Mouse (Mus musculus) bone marrow macrophage, adult 2 months (primary cell): ENCODE data around the gene Gm11444. TPM values are rescaled to one million over a fixed set of nuclear protein-coding genes. Genes with fewer than 3 reads are reported as not detected.

Experiments
- H3K27ac ChIP-seq: 2 replicates; pipeline ENCODE4 v1.5.1; 2012; ENCODE audit warnings: low read depth, low read length; ENCODE audit not compliant: insufficient read depth
- H3K4me1 ChIP-seq: 2 replicates; pipeline ENCODE4 v1.6.1; 2012; ENCODE audit warnings: low read length; ENCODE audit not compliant: control insufficient read depth, insufficient read depth
- H3K4me3 ChIP-seq: 2 replicates; pipeline ENCODE4 v1.5.1; 2012; ENCODE audit warnings: mild to moderate bottlenecking, low read length, moderate library complexity; ENCODE audit not compliant: insufficient read depth
- CTCF ChIP-seq: IDR thresholded peaks from 2 replicates; pipeline ENCODE4 v1.5.1; 2012; ENCODE audit warnings: low read depth, mild to moderate bottlenecking, low read length, moderate library complexity
- POLR2A ChIP-seq: IDR thresholded peaks from 2 replicates; pipeline ENCODE4 v1.6.1; 2012; ENCODE audit warnings: mild to moderate bottlenecking, low read depth, low read length, borderline replicate concordance
- polyA plus RNA-seq: library from polyadenylated mRNA; stranded (reverse); fragments of >200 nt; gene quantifications from 2 replicates; pipeline ENCODE4 v1.2.4, GENCODE M21; 2012; ENCODE audit not compliant: missing spikeins, insufficient read depth, insufficient read length

The Gm11444 gene
- polyA plus RNA-seq, 1 experiment: not detected

- no peak for TF ChIP-seq CTCF
- TF ChIP-seq POLR2A: no peak
Measured at GRCm38 (mm10) chr11:85876059-85876788, 26.1 kb upstream of the Gm11444 start.

GRCm38 (mm10) chr11:85864363-85864762 is 14.2 kb upstream of the Gm11444 start:
- Histone ChIP-seq H3K4me1 (no peaks in the 10 kb centered on the region), H3K27ac (no peak overlapping the region), H3K4me3 (no peak overlapping the region)
- TF ChIP-seq CTCF (peak; percentile 70), POLR2A (no peak)

More at GRCm38 (mm10) chr11:85876059-85876788, 26.1 kb upstream of the Gm11444 start:
- Histone ChIP-seq H3K27ac (no peak overlapping the region), H3K4me1 (no peaks in the 10 kb centered on the region), H3K4me3 (no peak overlapping the region)

GRCm38 (mm10) chr11:85857997-85858698 is 8.0 kb upstream of the Gm11444 start:
- no peak overlapping the region for H3K27ac ChIP-seq
- TF ChIP-seq POLR2A: no peak
- TF ChIP-seq CTCF: no peak
- no peaks in the 10 kb centered on the region for H3K4me1 ChIP-seq
- no peak overlapping the region for H3K4me3 ChIP-seq

- Histone ChIP-seq H3K4me3 (no peak overlapping the region), H3K4me1 (no peaks in the 10 kb centered on the region), H3K27ac (no peak overlapping the region)
Measured at GRCm38 (mm10) chr11:85850758-85851157, 625 bp upstream of the Gm11444 start.

GRCm38 (mm10) chr11:85849037-85849436 is 1.1 kb downstream of the Gm11444 start:
- peak; percentile 69 for TF ChIP-seq CTCF
- no peak for TF ChIP-seq POLR2A

More at GRCm38 (mm10) chr11:85850758-85851157, 625 bp upstream of the Gm11444 start:
- TF ChIP-seq CTCF: peak; percentile 42
- no peak for TF ChIP-seq POLR2A

GRCm38 (mm10) chr11:85846509-85846908 is 3.6 kb downstream of the Gm11444 start:
- Histone ChIP-seq H3K4me3 (no peak overlapping the region), H3K4me1 (peaks cover 5% of the 10 kb centered on the region), H3K27ac (no peak overlapping the region)
- TF ChIP-seq POLR2A (no peak), CTCF (no peak)

More at GRCm38 (mm10) chr11:85849037-85849436, 1.1 kb downstream of the Gm11444 start:
- Histone ChIP-seq H3K4me1 (no peaks in the 10 kb centered on the region), H3K4me3 (no peak overlapping the region), H3K27ac (no peak overlapping the region)

GRCm38 (mm10) chr11:85845921-85846320 is 4.2 kb downstream of the Gm11444 start:
- H3K4me1 ChIP-seq: peaks cover 7% of the 10 kb centered on the region
- TF ChIP-seq CTCF: no peak
- no peak for TF ChIP-seq POLR2A
- no peak overlapping the region for H3K4me3 ChIP-seq
- H3K27ac ChIP-seq: no peak overlapping the region

GRCm38 (mm10) chr11:85844971-85845370 is 5.2 kb downstream of the Gm11444 start:
- Histone ChIP-seq H3K4me1 (peaks cover 7% of the 10 kb centered on the region), H3K4me3 (no peak overlapping the region)
- TF ChIP-seq POLR2A: no peak
- TF ChIP-seq CTCF: no peak

GRCm38 (mm10) chr11:85844144-85844965 is 5.8 kb downstream of the Gm11444 start:
- no peak overlapping the region for H3K27ac ChIP-seq
- TF ChIP-seq POLR2A (no peak), CTCF (peak; percentile 51)
- peaks cover 7% of the 10 kb centered on the region for H3K4me1 ChIP-seq
- peak overlapping the region; percentile 70 for H3K4me3 ChIP-seq

More at GRCm38 (mm10) chr11:85844971-85845370, 5.2 kb downstream of the Gm11444 start:
- no peak overlapping the region for H3K27ac ChIP-seq

- Histone ChIP-seq H3K4me3 (peak overlapping the region; percentile 70), H3K4me1 (peaks cover 7% of the 10 kb centered on the region), H3K27ac (no peak overlapping the region)
- TF ChIP-seq CTCF (peak; percentile 68; the same call in 1 of the 2 replicates), POLR2A (no peak)
Measured at GRCm38 (mm10) chr11:85843347-85843692, 6.8 kb downstream of the Gm11444 start.
